19 mouse cellular contexts compared by ENCODE assay signal in genomic region chrX:51349682-51350081, GRCm38 (mm10).
"Had no signal": no experiment of that assay in that cellular context is flagged by ENCODE, and none has a peak within 500 bp of the region (broad histone marks: within the 10 kb centered on the region; RNA-seq: fewer than 3 reads in every experiment).

No protein-coding gene starts in this region.

- H3K27ac ChIP-seq: midbrain, embryonic 10.5 days; midbrain, embryonic 12.5 days; neural tube, embryonic 13.5 days; neural tube, embryonic 15.5 days had no signal

- H3K27me3 ChIP-seq: neural tube, embryonic 13.5 days; neural tube, embryonic 15.5 days had no signal

- H3K36me3 ChIP-seq: midbrain, embryonic 10.5 days; midbrain, embryonic 12.5 days; neural tube, embryonic 13.5 days; neural tube, embryonic 15.5 days had no signal

- H3K9me3 ChIP-seq: midbrain, embryonic 10.5 days; midbrain, embryonic 12.5 days; neural tube, embryonic 13.5 days; neural tube, embryonic 15.5 days had no signal

- H3K4me2 ChIP-seq: lung, embryonic 14.5 days; midbrain, embryonic 12.5 days; neural tube, embryonic 13.5 days; neural tube, embryonic 15.5 days had no signal

- H3K9ac ChIP-seq: lung, embryonic 14.5 days; midbrain, embryonic 12.5 days; neural tube, embryonic 13.5 days; neural tube, embryonic 15.5 days had no signal

- H3K4me3 ChIP-seq: midbrain, embryonic 10.5 days; midbrain, embryonic 12.5 days; myocyte; neural tube, embryonic 13.5 days; neural tube, embryonic 15.5 days had no signal

- DNase-seq: lung, adult 18-20 months; lung, embryonic 14.5 days; lung, postnatal 10 days; lung, postnatal 4 days; midbrain, embryonic 14.5 days; retina, postnatal 1 day; right cerebral cortex, adult 18-20 months; right cerebral cortex, postnatal 25 days; right cerebral cortex, postnatal 4 days; spleen, adult 18-20 months; thymus, adult 18-20 months; thymus, postnatal 14 days; thymus, postnatal 36 days had no signal

- H3K4me1 ChIP-seq: midbrain, embryonic 10.5 days; midbrain, embryonic 12.5 days; neural tube, embryonic 13.5 days; neural tube, embryonic 15.5 days had no signal

- ATAC-seq: midbrain, embryonic 16.5 days had no signal
